Mouse (Mus musculus) cortical plate, adult 2 months (tissue): ENCODE measurements around the gene Gm12248.

Experiments
- CTCF ChIP-seq: fragments of 200-500 bp; IDR thresholded peaks from 2 replicates; pipeline ENCODE4 v1.5.1; 2011; ENCODE audit warnings: mild to moderate bottlenecking, control low read depth, low read length; ENCODE audit not compliant: insufficient read depth; ENCODE audit errors: extremely low read depth
- POLR2A ChIP-seq: fragments of 200-500 bp; IDR thresholded peaks from 2 replicates; pipeline ENCODE4 v1.6.1; 2011; ENCODE audit warnings: mild to moderate bottlenecking, low read length, control low read depth; ENCODE audit not compliant: insufficient read depth; ENCODE audit errors: extremely low read depth

- TF ChIP-seq CTCF (no peak), POLR2A (no peak)
These were observed 28.4 kb upstream of the Gm12248 start for GRCm38 (mm10) chr11:58121351-58121750.
